Mouse (Mus musculus) spleen, embryonic (tissue): ENCODE measurements around the gene Fam151a.
"Not testable (repeated sequence)": the region's sequence is repeated elsewhere in the genome, so short reads cannot be mapped to it uniquely, and the experiment has no call there.

Source experiments
- CTCF ChIA-PET: fragments of 350-600 bp; sonication (Branson Sonifier 250); formaldehyde crosslinking; loops from one replicate; lab custom pipeline; 2022; lab: Charles Lee

Gene Fam151a

GRCm38 (mm10) chr4:106775767-106776166 lies 42.1 kb downstream of the Fam151a start:
- CTCF ChIA-PET, result not testable (repeated sequence)

- CTCF ChIA-PET, result no interaction called here
These were observed 43.3 kb downstream of the Fam151a start for GRCm38 (mm10) chr4:106776998-106777397.

- CTCF ChIA-PET, result no interaction called here
These were observed 44.6 kb downstream of the Fam151a start for GRCm38 (mm10) chr4:106778116-106778788.

- CTCF ChIA-PET, result no interaction called here
These were observed 46.4 kb downstream of the Fam151a start for GRCm38 (mm10) chr4:106780045-106780444.

GRCm38 (mm10) chr4:106783137-106783536 lies 49.4 kb downstream of the Fam151a start:
- CTCF ChIA-PET, result no interaction called here

- CTCF ChIA-PET, result no interaction called here
These were observed 51.1 kb downstream of the Fam151a start for GRCm38 (mm10) chr4:106784806-106785205.

- CTCF ChIA-PET, result no interaction called here
These were observed 51.7 kb downstream of the Fam151a start for GRCm38 (mm10) chr4:106785345-106785744.

- CTCF ChIA-PET, result no interaction called here
These were observed 52.3 kb downstream of the Fam151a start for GRCm38 (mm10) chr4:106785753-106786540.

GRCm38 (mm10) chr4:106787830-106788229 lies 54.1 kb downstream of the Fam151a start:
- CTCF ChIA-PET, result no interaction called here

GRCm38 (mm10) chr4:106788627-106789026 lies 54.9 kb downstream of the Fam151a start:
- CTCF ChIA-PET, result no interaction called here

- CTCF ChIA-PET, result no interaction called here
These were observed 56.0 kb downstream of the Fam151a start for GRCm38 (mm10) chr4:106789705-106790104.

- CTCF ChIA-PET, result not testable (repeated sequence)
These were observed 56.5 kb downstream of the Fam151a start for GRCm38 (mm10) chr4:106790218-106790617.

GRCm38 (mm10) chr4:106790938-106791337 lies 57.2 kb downstream of the Fam151a start:
- CTCF ChIA-PET, result no interaction called here

GRCm38 (mm10) chr4:106792276-106792675 lies 58.6 kb downstream of the Fam151a start:
- CTCF ChIA-PET, result no interaction called here

GRCm38 (mm10) chr4:106793826-106794225 lies 60.1 kb downstream of the Fam151a start:
- CTCF ChIA-PET, result not testable (repeated sequence)

GRCm38 (mm10) chr4:106794247-106794646 lies 60.6 kb downstream of the Fam151a start:
- CTCF ChIA-PET, result no interaction called here

- CTCF ChIA-PET, result interaction anchor here (0.6 kb wide), 1 partner anchor 266 kb away, joined by 6 read pairs; no protein-coding TSS in a partner anchor
These were observed 61.6 kb downstream of the Fam151a start for GRCm38 (mm10) chr4:106795289-106795688.
